Mouse (Mus musculus): ENCODE results near the gene Bloc1s4. TPM values are rescaled to one million over a fixed set of nuclear protein-coding genes. Genes with fewer than 3 reads are reported as not detected.

Gene Bloc1s4
- polyA plus RNA-seq, 1 experiment from 2014 or later: 23.8 TPM

GRCm38 (mm10) chr5:36769603-36770002 is 21.2 kb upstream of the Bloc1s4 start:
- Histone ChIP-seq H3K4me1 (no peaks in the 10 kb centered on the region), H3K9me3 (no peaks in the 10 kb centered on the region), H3K27me3 (no peaks in the 10 kb centered on the region), H3K36me3 (no peaks in the 10 kb centered on the region), H3K9ac (no peak overlapping the region), H3K4me3 (no peak overlapping the region), H3K27ac (no peak overlapping the region), H3K4me2 (no peak overlapping the region)
- ATAC-seq (ENCODE audit: borderline replicate concordance, extremely low read depth, low FRiP score, low TSS enrichment): no peak
- WGBS: 50% methylated on average over 3 of the region's 3 CpGs

GRCm38 (mm10) chr5:36766958-36767703 is 18.7 kb upstream of the Bloc1s4 start:
- no peak for ATAC-seq (ENCODE audit: borderline replicate concordance, extremely low read depth, low FRiP score, low TSS enrichment)
- 29% methylated on average over 10 of the region's 10 CpGs for WGBS

GRCm38 (mm10) chr5:36759848-36760247 is 11.4 kb upstream of the Bloc1s4 start:
- Histone ChIP-seq H3K4me2 (no peak overlapping the region), H3K9me3 (no peaks in the 10 kb centered on the region), H3K4me1 (no peaks in the 10 kb centered on the region), H3K4me3 (no peak overlapping the region), H3K27me3 (no peaks in the 10 kb centered on the region), H3K27ac (no peak overlapping the region), H3K36me3 (no peaks in the 10 kb centered on the region), H3K9ac (no peak overlapping the region)
- 23% methylated on average over 4 of the region's 4 CpGs for WGBS
- ATAC-seq (ENCODE audit: borderline replicate concordance, extremely low read depth, low FRiP score, low TSS enrichment): no peak

More at GRCm38 (mm10) chr5:36766958-36767703, 18.7 kb upstream of the Bloc1s4 start:
- Histone ChIP-seq H3K27ac (no peak overlapping the region), H3K4me2 (no peak overlapping the region), H3K36me3 (no peaks in the 10 kb centered on the region), H3K27me3 (no peaks in the 10 kb centered on the region), H3K9me3 (no peaks in the 10 kb centered on the region), H3K9ac (no peak overlapping the region), H3K4me3 (no peak overlapping the region), H3K4me1 (no peaks in the 10 kb centered on the region)

- H3K27me3 ChIP-seq: no peaks in the 10 kb centered on the region; the same call in 1 of the 2 replicates
- no peak overlapping the region for H3K4me2 ChIP-seq
- WGBS: 61% methylated on average over 5 of the region's 5 CpGs
- no peaks in the 10 kb centered on the region for H3K4me1 ChIP-seq
- ATAC-seq (ENCODE audit: borderline replicate concordance, extremely low read depth, low FRiP score, low TSS enrichment): no peak
- H3K36me3 ChIP-seq: no peaks in the 10 kb centered on the region
- H3K4me3 ChIP-seq: no peak overlapping the region
- H3K9ac ChIP-seq: no peak overlapping the region
- no peak overlapping the region for H3K27ac ChIP-seq
- no peaks in the 10 kb centered on the region for H3K9me3 ChIP-seq
Observed at GRCm38 (mm10) chr5:36757033-36757432, 8.6 kb upstream of the Bloc1s4 start.

GRCm38 (mm10) chr5:36750119-36751078 is 1.9 kb upstream of the Bloc1s4 start:
- no peak for ATAC-seq (ENCODE audit: borderline replicate concordance, extremely low read depth, low FRiP score, low TSS enrichment)
- no peaks in the 10 kb centered on the region; the same call in 1 of the 2 replicates for H3K27me3 ChIP-seq
- no peak overlapping the region for H3K4me2 ChIP-seq
- H3K9ac ChIP-seq: no peak overlapping the region
- no peaks in the 10 kb centered on the region for H3K9me3 ChIP-seq
- WGBS: 71% methylated on average over 9 of the region's 9 CpGs
- no peak overlapping the region for H3K4me3 ChIP-seq
- peaks cover 17% of the 10 kb centered on the region for H3K4me1 ChIP-seq
- no peak overlapping the region for H3K27ac ChIP-seq
- H3K36me3 ChIP-seq: no peaks in the 10 kb centered on the region

- WGBS: under 1% methylated on average over 73 of the region's 76 CpGs
- peaks cover 17% of the 10 kb centered on the region for H3K4me1 ChIP-seq
- peak overlapping the region; percentile 77 for H3K9ac ChIP-seq
- no peak overlapping the region for H3K27ac ChIP-seq
- no peaks in the 10 kb centered on the region for H3K36me3 ChIP-seq
- no peaks in the 10 kb centered on the region for H3K9me3 ChIP-seq
- no peaks in the 10 kb centered on the region; the same call in 1 of the 2 replicates for H3K27me3 ChIP-seq
- peak overlapping the region; percentile 76 for H3K4me2 ChIP-seq
- H3K4me3 ChIP-seq: peak overlapping the region; percentile 96
- ATAC-seq (ENCODE audit: borderline replicate concordance, extremely low read depth, low FRiP score, low TSS enrichment): peak; percentile 76; the same call in 1 of the 2 replicates
Observed at GRCm38 (mm10) chr5:36747794-36748535, 485 bp downstream of the Bloc1s4 start.

DNA sequence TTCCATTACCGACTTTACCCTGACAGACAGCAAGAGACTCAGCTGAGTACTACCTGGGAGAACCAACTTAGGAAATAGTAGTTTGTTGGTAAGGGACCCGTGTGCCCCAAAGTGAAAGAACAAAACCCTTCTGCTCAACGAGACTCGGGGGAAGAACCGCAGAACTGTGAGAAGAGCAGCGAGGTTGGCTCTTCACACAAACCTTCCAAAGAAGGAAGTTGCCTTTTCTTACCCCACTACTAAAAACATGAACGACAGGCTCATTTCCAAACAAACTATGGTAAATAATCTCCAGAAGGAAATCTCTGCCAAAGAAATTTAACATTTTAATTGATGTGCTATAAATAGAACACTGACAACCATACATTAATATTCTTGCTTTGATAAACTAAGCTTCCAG is 1.4 kb downstream of the Bloc1s4 start:
- WGBS: 74% methylated on average over 7 of the region's 7 CpGs
- H3K9me3 ChIP-seq: no peaks in the 10 kb centered on the region
- H3K4me3 ChIP-seq: peak overlapping the region; percentile 96
- H3K4me2 ChIP-seq: peak overlapping the region; percentile 76
- H3K9ac ChIP-seq: no peak overlapping the region
- ATAC-seq (ENCODE audit: borderline replicate concordance, extremely low read depth, low FRiP score, low TSS enrichment): no peak
- H3K36me3 ChIP-seq: no peaks in the 10 kb centered on the region
- H3K27me3 ChIP-seq: peaks cover under 1% of the 10 kb centered on the region; the same call in 1 of the 2 replicates
- H3K27ac ChIP-seq: no peak overlapping the region
- H3K4me1 ChIP-seq: peaks cover 17% of the 10 kb centered on the region

GRCm38 (mm10) chr5:36742126-36742848 is 6.2 kb downstream of the Bloc1s4 start:
- peak overlapping the region; percentile 28 for H3K4me2 ChIP-seq
- H3K27ac ChIP-seq: no peak overlapping the region
- no peak overlapping the region for H3K9ac ChIP-seq
- 33% methylated on average over 16 of the region's 16 CpGs for WGBS
- no peak overlapping the region for H3K4me3 ChIP-seq
- H3K4me1 ChIP-seq: peaks cover 12% of the 10 kb centered on the region
- ATAC-seq (ENCODE audit: borderline replicate concordance, extremely low read depth, low FRiP score, low TSS enrichment): no peak
- no peaks in the 10 kb centered on the region for H3K36me3 ChIP-seq
- H3K9me3 ChIP-seq: no peaks in the 10 kb centered on the region
- peaks cover 28% of the 10 kb centered on the region; the same call in 1 of the 2 replicates for H3K27me3 ChIP-seq

GRCm38 (mm10) chr5:36739829-36740228 is 8.6 kb downstream of the Bloc1s4 start:
- peaks cover 47% of the 10 kb centered on the region; the same call in 1 of the 2 replicates for H3K27me3 ChIP-seq
- H3K4me3 ChIP-seq: no peak overlapping the region
- H3K36me3 ChIP-seq: no peaks in the 10 kb centered on the region
- WGBS: 56% methylated on average over 4 of the region's 4 CpGs
- H3K9ac ChIP-seq: no peak overlapping the region
- H3K9me3 ChIP-seq: no peaks in the 10 kb centered on the region
- no peaks in the 10 kb centered on the region for H3K4me1 ChIP-seq
- no peak overlapping the region for H3K4me2 ChIP-seq
- H3K27ac ChIP-seq: no peak overlapping the region
- ATAC-seq (ENCODE audit: borderline replicate concordance, extremely low read depth, low FRiP score, low TSS enrichment): 0 out of 2 replicates have a peak, but pooled peaks have one; percentile 36

GRCm38 (mm10) chr5:36738799-36739615 is 9.4 kb downstream of the Bloc1s4 start:
- Histone ChIP-seq H3K9me3 (no peaks in the 10 kb centered on the region), H3K4me3 (no peak overlapping the region), H3K4me1 (no peaks in the 10 kb centered on the region), H3K27me3 (peaks cover 47% of the 10 kb centered on the region; the same call in 1 of the 2 replicates), H3K27ac (no peak overlapping the region), H3K4me2 (no peak overlapping the region), H3K9ac (no peak overlapping the region), H3K36me3 (no peaks in the 10 kb centered on the region)
- 42% methylated on average over 16 of the region's 16 CpGs for WGBS
- no peak for ATAC-seq (ENCODE audit: borderline replicate concordance, extremely low read depth, low FRiP score, low TSS enrichment)
